7 mouse cellular contexts compared by ENCODE assay signal in genomic region chr1:191905637-191906533, GRCm38 (mm10). TPM values are rescaled to one million over a fixed set of nuclear protein-coding genes. Genes with fewer than 3 reads are reported as not detected.
A peak's percentile ranks its signal among the peaks of the same experiment; 100 is the strongest.
DNase-seq lines count a peak whose midpoint lies in the region; ATAC-seq and TF ChIP-seq lines count a peak whose summit lies in the region.

No protein-coding gene starts in this region.

- H3K4me2 ChIP-seq in forebrain, embryonic 13.5 days = peak overlapping the region; percentile 89
- peak overlapping the region; percentile 80 for H3K4me2 ChIP-seq in kidney, embryonic 14.5 days (replicated peaks; ENCODE audit: low read depth, low read length)

- H3K36me3 ChIP-seq in forebrain, embryonic 13.5 days (ENCODE audit: poor library complexity, severe bottlenecking) = peaks cover 14% of the 10 kb centered on the region
- peaks cover 9% of the 10 kb centered on the region for H3K36me3 ChIP-seq in kidney, embryonic 14.5 days (ENCODE audit: control insufficient read depth, insufficient read depth, low read length)
- H3K36me3 ChIP-seq in small intestine, adult 2 months (ENCODE audit: control insufficient read depth, insufficient read depth, low read length) = peaks cover 11% of the 10 kb centered on the region

- peak; percentile 71 for ATAC-seq in forebrain, embryonic 13.5 days
- peak; percentile 74 for ATAC-seq in kidney, embryonic 14.5 days (ENCODE audit: low FRiP score, low TSS enrichment)

- peaks cover 2% of the 10 kb centered on the region for H3K4me1 ChIP-seq in bone marrow, adult 2 months (ENCODE audit: control insufficient read depth, insufficient read depth, low read length)
- peaks cover 39% of the 10 kb centered on the region for H3K4me1 ChIP-seq in forebrain, embryonic 13.5 days
- peaks cover 14% of the 10 kb centered on the region for H3K4me1 ChIP-seq in kidney, embryonic 14.5 days (ENCODE audit: control insufficient read depth, insufficient read depth, low read length)
- peaks cover 28% of the 10 kb centered on the region for H3K4me1 ChIP-seq in small intestine, adult 2 months (ENCODE audit: control insufficient read depth, insufficient read depth, insufficient read length, low read length)

- H3K9ac ChIP-seq in forebrain, embryonic 13.5 days = peak overlapping the region; percentile 78
- H3K9ac ChIP-seq in kidney, embryonic 14.5 days (ENCODE audit: low read depth, low read length) = peak overlapping the region; percentile 80

- H3K27ac ChIP-seq in bone marrow, adult 2 months (ENCODE audit: control insufficient read depth, insufficient read depth, low read depth, low read length, poor library complexity) = no peak overlapping the region; the same call in 1 of the 2 replicates
- no peak overlapping the region for H3K27ac ChIP-seq in forebrain, embryonic 13.5 days
- peak overlapping the region; percentile 59; the same call in 1 of the 2 replicates for H3K27ac ChIP-seq in kidney, embryonic 14.5 days (ENCODE audit: low read depth, low read length)
- H3K27ac ChIP-seq in small intestine, adult 2 months (ENCODE audit: insufficient read depth, low read depth, low read length) = 0 out of 2 replicates have a peak overlapping the region, but pooled peaks have one; percentile 7

- no peaks in the 10 kb centered on the region for H3K9me3 ChIP-seq in forebrain, embryonic 13.5 days (replicated peaks)
- H3K9me3 ChIP-seq in kidney, embryonic 14.5 days (ENCODE audit: control insufficient read depth, low read length) = no peaks in the 10 kb centered on the region

- TF ChIP-seq POLR2A in bone marrow, adult 2 months (IDR thresholded peaks at IDR 0.05; ENCODE audit: borderline replicate concordance, control insufficient read depth, low read depth, low read length) = no peak
- TF ChIP-seq POLR2A in small intestine, adult 2 months (IDR thresholded peaks at IDR 0.05; ENCODE audit: low read depth, low read length) = no peak

- WGBS in bone marrow, adult 2 months = 6% methylated on average over 58 of the region's 58 CpGs
- 5% methylated on average over 27 of the region's 58 CpGs for whole genome bisulfite sequencing in forebrain, embryonic 13.5 days
- 4% methylated on average over 42 of the region's 58 CpGs for WGBS in kidney, embryonic 14.5 days
- 6% methylated on average over 54 of the region's 58 CpGs for WGBS in small intestine, adult 2 months

- no peaks in the 10 kb centered on the region for H3K27me3 ChIP-seq in forebrain, embryonic 13.5 days
- no peaks in the 10 kb centered on the region for H3K27me3 ChIP-seq in kidney, embryonic 14.5 days (ENCODE audit: control insufficient read depth, insufficient read depth, low read length)
- no peaks in the 10 kb centered on the region for H3K27me3 ChIP-seq in small intestine, adult 2 months (ENCODE audit: control insufficient read depth, insufficient read depth, low read length)

- peak; percentile 11 for DNase-seq in right cerebral cortex, adult 18-20 months
- DNase-seq in right cerebral cortex, adult 2 months (ENCODE audit: low spot score in 2 of 2) = no peak
- DNase-seq in lung, postnatal 14 days = peak; percentile 69

- TF ChIP-seq CTCF in bone marrow, adult 2 months (IDR thresholded peaks at IDR 0.05; ENCODE audit: control insufficient read depth, insufficient read depth, low read length) = no peak
- no peak for TF ChIP-seq CTCF in small intestine, adult 2 months (IDR thresholded peaks at IDR 0.05; ENCODE audit: extremely low read depth, insufficient read length, insufficient replicate concordance, low read depth, low read length)

- peak overlapping the region; percentile 51 for H3K4me3 ChIP-seq in bone marrow, adult 2 months (replicated peaks; ENCODE audit: control insufficient read depth, low read depth, low read length)
- peak overlapping the region; percentile 94 for H3K4me3 ChIP-seq in forebrain, embryonic 13.5 days
- peak overlapping the region; percentile 87 for H3K4me3 ChIP-seq in kidney, embryonic 14.5 days (ENCODE audit: low read length)
- peak overlapping the region; percentile 73 for H3K4me3 ChIP-seq in small intestine, adult 2 months (ENCODE audit: low read depth, low read length)

RNA-seq across cellular contexts. Expression of gene Slc30a1, which starts 0.7 kb away (rescaled TPM):
- 5.0 and 7.9 TPM in 2 replicates for polyA plus RNA-seq in bone marrow, adult 2 months (2011; ENCODE audit: insufficient read depth, insufficient read length, low replicate concordance, missing spikeins)
- polyA plus RNA-seq in forebrain, embryonic 13.5 days (2015; fragmentation: Nextera tagmentation; extraction: Ambion mirVana) = 1.6 and 1.8 TPM in 2 replicates
- 2.0 and 2.4 TPM in 2 replicates for polyA plus RNA-seq in kidney, embryonic 14.5 days (2014; fragmentation: Nextera tagmentation; extraction: Ambion mirVana)
- polyA plus RNA-seq in small intestine, adult 2 months (2012; rRNA removed) = 15.3 and 16.5 TPM in 2 replicates

Comparison
In these comparisons a context has a peak if more than half of its experiments do, and no peak if none do; other contexts are left out.
1. DNase-seq: peak in right cerebral cortex, adult 18-20 months (single experiment) and lung, postnatal 14 days (single experiment); none in right cerebral cortex, adult 2 months (0 of 2).
2. H3K27ac ChIP-seq: peak in kidney, embryonic 14.5 days (single experiment) and small intestine, adult 2 months (single experiment); none in bone marrow, adult 2 months (single experiment) and forebrain, embryonic 13.5 days (single experiment).
3. Peak in every context shown above with its lines, with median percentiles within 50 percentile points of each other: H3K4me3 ChIP-seq.